Mouse (Mus musculus): ENCODE measurements at regions not wholly inside any gene's neighbourhood (a gene's known extent, or its start where the extent isn't known, plus 50 kb on each side); places are given as distances from the start of the nearest gene placed in this dataset.

DNA sequence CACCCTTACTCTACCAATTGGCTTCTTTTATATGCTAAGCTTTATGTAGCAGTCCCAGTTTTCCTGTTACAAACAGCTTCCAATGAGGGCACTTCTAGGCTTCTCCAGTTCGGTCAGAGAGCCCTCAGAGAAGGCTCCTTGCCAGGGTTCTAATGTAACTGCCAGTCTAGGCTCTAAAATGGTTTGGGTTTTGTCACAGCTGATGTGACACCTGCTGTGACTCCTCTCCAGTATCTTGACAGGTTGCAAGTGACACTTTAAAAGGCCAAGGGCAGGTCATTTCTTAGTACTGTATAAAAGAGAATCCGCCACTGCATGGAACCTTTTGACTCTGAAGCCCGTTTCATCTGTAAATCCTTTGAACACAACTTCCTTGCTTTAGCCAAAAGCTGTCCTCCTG lies 54.0 kb upstream of the Nedd9 start:
- DNase-seq (ENCODE audit: low spot score in 2 of 2), result no peak

- DNase-seq (ENCODE audit: low spot score in 2 of 2), result no peak
Measured at GRCm38 (mm10) chr13:41546063-41546462, 58.9 kb upstream of the Nedd9 start.

- DNase-seq (ENCODE audit: low spot score in 2 of 2), result no peak
Measured at GRCm38 (mm10) chr13:41546531-41546930, 59.2 kb upstream of the Tmem170b start.

GRCm38 (mm10) chr13:41549283-41549682 lies 56.4 kb upstream of the Tmem170b start:
- DNase-seq (ENCODE audit: low spot score in 2 of 2), result no peak

- no peak for DNase-seq (ENCODE audit: low spot score in 2 of 2)
Measured at GRCm38 (mm10) chr13:41550246-41550900, 55.3 kb upstream of the Tmem170b start.

DNA sequence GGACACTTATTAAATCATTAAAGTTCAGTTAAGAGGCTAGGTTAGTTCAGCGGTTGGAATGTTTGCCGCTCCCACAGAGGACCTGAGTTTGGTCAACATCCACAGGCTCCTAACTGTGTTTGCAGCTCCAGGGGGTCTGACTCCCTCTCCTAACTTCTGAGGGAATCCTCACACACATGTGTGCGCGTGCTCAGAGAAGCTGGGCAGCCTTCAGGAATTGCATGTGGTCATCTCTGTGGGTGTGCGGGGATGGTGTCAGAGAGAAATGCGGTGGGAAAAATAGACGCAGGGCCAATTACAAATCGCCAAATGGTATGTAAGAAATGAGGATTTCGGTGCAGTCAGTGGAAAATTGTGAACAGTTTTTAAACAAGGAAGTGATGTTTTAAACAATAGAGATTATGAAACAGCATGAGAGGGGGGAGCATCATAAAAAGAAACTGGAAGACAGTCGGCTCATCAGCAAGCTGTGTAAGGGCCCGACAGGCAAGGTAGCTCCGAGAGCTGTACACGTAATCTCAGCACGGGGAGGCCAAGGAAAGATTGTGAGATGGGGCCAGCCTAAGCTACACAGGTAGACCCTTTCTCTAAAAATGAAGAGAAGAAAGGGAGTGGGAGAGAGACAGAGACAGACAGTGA lies 53.9 kb upstream of the Tmem170b start:
- DNase-seq (ENCODE audit: low spot score in 2 of 2), result no peak

DNA sequence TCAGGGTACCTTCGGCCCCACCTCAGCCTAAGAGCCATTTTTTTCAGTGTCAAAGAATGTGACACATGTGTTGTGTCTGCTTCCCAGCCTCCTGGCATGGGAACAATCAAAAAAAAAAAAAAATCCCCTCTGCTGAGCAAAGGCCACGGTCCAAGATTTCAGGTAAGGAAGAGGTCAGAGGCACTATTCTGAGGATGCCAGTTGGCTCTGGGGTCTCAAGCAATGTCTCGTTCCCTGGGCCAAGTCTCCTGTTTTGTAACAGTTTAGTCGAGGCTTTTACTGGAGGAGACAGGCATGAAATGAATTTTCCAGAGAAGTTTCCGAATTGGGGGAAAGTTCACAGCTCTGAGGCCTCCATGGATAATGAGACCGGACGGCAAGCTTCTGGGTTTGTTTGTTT lies 51.3 kb upstream of the Tmem170b start:
- DNase-seq (ENCODE audit: low spot score in 2 of 2), result peak in 1 of 2 experiments; percentile 48

Measured in heart, adult 9 months (tissue).